Mouse (Mus musculus) regulatory T cell (primary cell): ENCODE measurements at regions not wholly inside any gene's neighbourhood (a gene's known extent, or its start where the extent isn't known, plus 50 kb on each side); places are given as distances from the start of the nearest gene placed in this dataset.

Experiments
- in situ Hi-C: fragments of 300-600 bp; cut with MboI, MseI; formaldehyde crosslinking; loops from one replicate; pipeline ENCODE4 v1.15.1; 2025; ENCODE audit warnings: high pct_unique_total_duplicates

- in situ Hi-C loops, result no loop called here
These were observed 97.3 kb upstream of the Rab11fip2 start for GRCm38 (mm10) chr19:60040721-60041120.

GRCm38 (mm10) chr19:60032667-60033066, 89.2 kb upstream of the Rab11fip2 start:
- in situ Hi-C loops, result no loop called here

DNA sequence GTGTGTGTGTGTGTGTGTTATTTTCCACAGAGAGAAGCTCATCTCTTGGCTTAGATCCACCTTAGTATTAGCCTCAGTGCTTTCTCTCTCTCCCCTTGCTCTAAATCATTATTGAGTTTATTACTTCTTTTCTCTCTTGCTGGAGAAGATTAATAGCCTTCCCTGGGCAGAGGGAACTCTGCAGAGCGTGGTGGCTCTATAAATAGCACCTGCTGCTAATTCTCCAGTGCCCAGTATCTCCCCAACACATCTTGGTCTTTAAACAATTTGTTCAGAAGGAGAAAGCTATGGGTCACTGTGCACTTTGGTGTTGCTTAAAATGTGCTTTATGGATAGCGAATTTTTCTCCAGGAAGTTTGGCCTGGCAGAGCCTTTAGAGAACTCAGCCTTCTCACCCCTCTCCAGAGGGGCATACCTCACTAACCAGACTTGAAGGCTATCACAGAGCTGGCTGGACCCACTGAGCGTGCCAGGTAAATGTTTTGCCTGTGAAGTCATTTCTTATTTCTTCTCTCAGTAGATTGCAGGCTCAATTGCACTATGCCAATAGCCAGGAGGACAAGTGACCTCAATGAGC, 86.8 kb upstream of the Rab11fip2 start:
- in situ Hi-C loops, result no loop called here

- in situ Hi-C loops, result no loop called here
These were observed 86.3 kb upstream of the Rab11fip2 start for GRCm38 (mm10) chr19:60029720-60030119.

DNA sequence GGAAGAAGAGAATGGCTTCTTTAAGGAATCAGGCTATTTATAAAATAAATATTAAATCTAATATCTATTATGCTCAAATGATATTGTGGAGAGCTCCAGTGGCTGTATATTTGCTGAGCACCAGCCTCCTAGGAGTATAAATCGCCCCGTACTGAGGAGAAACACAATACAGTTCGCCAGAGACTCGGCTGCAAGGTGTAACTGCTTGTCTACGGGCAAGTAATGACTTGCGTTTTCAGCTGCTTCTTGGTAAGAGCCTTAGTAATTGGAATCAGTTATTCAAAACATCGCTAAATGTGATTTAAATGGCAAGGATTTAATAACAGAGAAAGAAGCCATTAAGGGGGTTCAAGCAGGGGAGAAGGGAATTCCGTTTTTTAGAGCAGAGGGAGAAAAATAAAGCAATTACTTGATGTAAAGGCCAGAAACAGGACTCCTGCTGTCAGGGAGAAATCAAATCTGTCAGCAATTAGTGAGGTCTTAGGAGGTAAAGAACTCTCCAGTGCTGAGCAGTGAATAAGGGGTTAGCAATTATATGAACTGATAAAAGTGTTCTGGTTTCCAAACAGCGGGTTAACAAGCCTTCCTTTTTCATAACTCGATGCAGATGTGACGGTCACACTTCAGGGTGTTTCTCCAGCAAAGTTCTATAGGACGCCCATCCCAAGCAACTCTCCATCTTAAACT, 72.3 kb upstream of the Rab11fip2 start:
- in situ Hi-C loops, result no loop called here

DNA sequence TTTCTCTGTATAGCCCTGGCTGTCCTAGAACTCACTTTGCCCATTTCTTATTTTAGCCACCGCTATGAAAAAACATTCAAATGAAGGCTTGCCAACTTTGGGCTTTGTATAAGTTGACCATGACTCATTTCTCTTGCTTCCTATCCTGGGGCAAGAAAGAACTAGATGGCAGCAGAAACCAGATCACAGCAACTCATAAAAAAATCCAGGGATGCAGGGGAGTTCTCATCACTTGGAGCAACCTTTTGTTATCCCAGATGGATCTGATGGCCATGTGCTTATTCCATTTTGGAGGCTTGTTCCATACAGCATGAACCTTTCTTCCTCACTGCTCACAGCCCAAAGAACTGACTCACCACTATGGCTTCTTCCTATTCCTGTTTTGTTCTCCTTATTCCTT, 52.1 kb upstream of the Rab11fip2 start:
- in situ Hi-C loops, result no loop called here
